Mouse (Mus musculus) midbrain, embryonic 11.5 days (tissue): ENCODE measurements around the gene Tor1b. TPM values are rescaled to one million over a fixed set of nuclear protein-coding genes. Genes with fewer than 3 reads are reported as not detected.

Experiments
- polyA plus RNA-seq: library from polyadenylated mRNA; unstranded; fragments of >200 nt; fragmentation: Nextera tagmentation; extraction: Ambion mirVana; gene quantifications from 2 replicates; pipeline ENCODE4 v1.2.1, GENCODE M21; 2014

Gene Tor1b
- polyA plus RNA-seq, 1 experiment from 2014 or later = 19.3 TPM

Other genes with a start within 250 kb of the Tor1b start
- 1.5 and 2.5 TPM in 2 replicates for gene 1700001O22Rik, start 149.3 kb upstream of the Tor1b start, polyA plus RNA-seq
- gene Ntmt1, start 145.1 kb upstream of the Tor1b start, polyA plus RNA-seq = 98.7 and 107 TPM in 2 replicates
- 23.0 and 31.0 TPM in 2 replicates for gene Asb6, start 122.6 kb upstream of the Tor1b start, polyA plus RNA-seq
- gene Prrx2, start 118.0 kb upstream of the Tor1b start, polyA plus RNA-seq = 20.1 and 24.4 TPM in 2 replicates
- 4.7 and 6.1 TPM in 2 replicates for gene Ptges, start 23.1 kb upstream of the Tor1b start, polyA plus RNA-seq
- 76.9 and 84.5 TPM in 2 replicates for gene Tor1a, start 15.0 kb downstream of the Tor1b start, polyA plus RNA-seq
- 64.7 and 68.8 TPM in 2 replicates for gene BC005624, start 29.2 kb downstream of the Tor1b start, polyA plus RNA-seq
- gene Usp20, start 29.3 kb downstream of the Tor1b start, polyA plus RNA-seq = 12.3 and 14.1 TPM in 2 replicates
- 10.8 and 11.5 TPM in 2 replicates for gene Fnbp1, start 189.0 kb downstream of the Tor1b start, polyA plus RNA-seq
- 26.5 and 27.8 TPM in 2 replicates for gene Gpr107, start 199.4 kb downstream of the Tor1b start, polyA plus RNA-seq